Mouse (Mus musculus): Measurements from ENCODE around the gene Itgb3.

DNA sequence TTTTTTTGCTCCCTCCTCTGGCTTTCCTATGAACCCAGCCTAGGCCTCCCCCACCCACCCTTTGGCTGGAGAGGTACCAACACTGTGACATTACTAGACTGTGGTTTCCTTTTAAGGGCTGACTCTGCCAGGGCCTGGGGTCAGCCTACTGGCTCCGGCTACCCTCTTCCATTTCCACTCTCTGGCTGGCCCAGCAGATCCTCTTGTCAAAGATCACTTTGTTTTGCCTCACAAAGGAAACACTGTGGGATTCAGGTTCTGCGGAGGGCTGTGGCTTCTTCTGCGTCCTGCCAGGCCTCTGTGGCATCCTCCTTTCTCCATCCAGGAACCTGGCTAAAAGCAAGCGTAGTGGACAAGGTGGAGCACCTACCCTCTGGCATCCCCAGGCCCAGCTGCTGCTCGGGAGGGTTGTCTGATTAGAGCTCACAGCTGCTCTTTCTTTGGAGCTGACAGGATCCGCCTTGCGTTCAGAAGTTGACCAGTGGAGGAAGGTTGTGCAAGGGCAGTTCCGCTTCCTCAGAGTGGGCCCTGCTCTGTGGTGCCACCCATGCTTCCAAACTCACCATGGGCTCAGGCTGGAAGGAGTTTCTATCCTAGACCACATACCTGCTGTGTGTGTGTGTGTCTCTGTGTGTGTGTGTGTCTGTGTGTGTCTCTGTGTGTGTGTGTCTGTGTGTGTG lies 39.5 kb downstream of the Itgb3 start:
- no peak for TF ChIP-seq POLR2AphosphoS2 (IDR thresholded peaks at IDR 0.05; ENCODE audit: insufficient read length, low read depth)
- TF ChIP-seq SRF (IDR thresholded peaks at IDR 0.05; ENCODE audit: control insufficient read depth, insufficient read length, low read depth): no peak
- no peak for TF ChIP-seq POLR2A (IDR thresholded peaks at IDR 0.05; ENCODE audit: insufficient read length, low read depth)
- no peak for TF ChIP-seq MYOD1 (IDR thresholded peaks at IDR 0.05; ENCODE audit: control insufficient read depth in 1 of 3, insufficient read length in 2 of 3, low read depth in 2 of 3)
- TF ChIP-seq TCF12 (IDR thresholded peaks at IDR 0.05; ENCODE audit: insufficient read depth, poor library complexity, severe bottlenecking): no peak
- peak in 1 of 3 experiments; percentile 9 for TF ChIP-seq MYOG (IDR thresholded peaks at IDR 0.05; ENCODE audit: control insufficient read depth in 1 of 3, insufficient read depth in 1 of 3, insufficient read length in 2 of 3, low read depth in 2 of 3)
- TF ChIP-seq E2F4 (IDR thresholded peaks at IDR 0.05; ENCODE audit: insufficient read depth): no peak
- no peak for TF ChIP-seq USF1 (IDR thresholded peaks at IDR 0.05; ENCODE audit: low read depth)
